Mouse (Mus musculus) spleen, adult 2 months (tissue): ENCODE measurements around the gene Cramp1l. TPM values are rescaled to one million over a fixed set of nuclear protein-coding genes. Genes with fewer than 3 reads are reported as not detected.

Experiments
- DNase-seq, 2 experiments: peaks; one replicate each; pipeline versions ENCODE4 v3.0.0 to v3.0.0-alpha.2; 2012 to 2021; ENCODE audit warnings: low spot score in 2 of 2, low read depth in 1 of 2
- H3K27ac ChIP-seq: fragments of 200-500 bp; 2 replicates; pipeline ENCODE4 v1.5.1; 2012; ENCODE audit warnings: low read length, inconsistent platforms; ENCODE audit not compliant: insufficient read depth
- H3K27me3 ChIP-seq: fragments of 200-500 bp; 2 replicates; pipeline ENCODE4 v1.6.1; 2012; ENCODE audit warnings: mild to moderate bottlenecking, moderate library complexity, low read length, inconsistent platforms; ENCODE audit not compliant: control insufficient read depth, insufficient read depth
- H3K36me3 ChIP-seq: fragments of 200-500 bp; 2 replicates; pipeline ENCODE4 v1.6.1; 2012; ENCODE audit warnings: mild to moderate bottlenecking, low read length, inconsistent platforms; ENCODE audit not compliant: control insufficient read depth, insufficient read depth
- H3K4me1 ChIP-seq: fragments of 200-500 bp; 2 replicates; pipeline ENCODE4 v1.6.1; 2011; ENCODE audit warnings: inconsistent platforms; ENCODE audit not compliant: control insufficient read depth, insufficient read depth, insufficient read length
- H3K4me3 ChIP-seq: fragments of 200-500 bp; 2 replicates; pipeline ENCODE4 v1.5.1; 2011; ENCODE audit warnings: mild to moderate bottlenecking, inconsistent platforms; ENCODE audit not compliant: insufficient read depth, insufficient read length; ENCODE audit errors: extremely low read depth
- CTCF ChIP-seq: fragments of 200-500 bp; IDR thresholded peaks from 2 replicates; pipeline ENCODE4 v1.5.1; 2011; ENCODE audit warnings: mild to moderate bottlenecking, inconsistent platforms; ENCODE audit not compliant: insufficient read depth, insufficient read length, insufficient replicate concordance; ENCODE audit errors: extremely low read depth
- POLR2A ChIP-seq: fragments of 200-500 bp; IDR thresholded peaks from 2 replicates; pipeline ENCODE4 v1.6.1; 2011; ENCODE audit warnings: low read depth, low read length, inconsistent platforms
- WGBS: fragments of 180-500 bp; shearing (Covaris S2); methylation state at CpG from one replicate; pipeline ENCODE4 v1.1.7; 2018; 5-methylcytosine and 5-hydroxymethylcytosine counted together
- polyA plus RNA-seq: library from polyadenylated mRNA; depleted of rRNA; stranded (reverse); fragments of >200 nt; gene quantifications from 2 replicates; pipeline ENCODE4 v1.2.3, GENCODE M21; 2012

Cramp1l gene
- polyA plus RNA-seq, 1 experiment: 12.6 TPM

- H3K27me3 ChIP-seq: no peaks in the 10 kb centered on the region
- peak overlapping the region; percentile 75 for H3K27ac ChIP-seq
- H3K36me3 ChIP-seq: peaks cover 5% of the 10 kb centered on the region
- peaks cover 24% of the 10 kb centered on the region; the same call in 1 of the 2 replicates for H3K4me1 ChIP-seq
- TF ChIP-seq CTCF (no peak), POLR2A (no peak)
- peak overlapping the region; percentile 29; the same call in 1 of the 2 replicates for H3K4me3 ChIP-seq
- 43% methylated on average over 6 of the region's 6 CpGs for whole genome bisulfite sequencing
- DNase-seq: peak; percentile 25 to 48
These were observed 31.6 kb upstream of the Cramp1l start for GRCm38 (mm10) chr17:25047143-25047542.

- peaks cover 2% of the 10 kb centered on the region for H3K36me3 ChIP-seq
- 61% methylated on average over 4 of the region's 4 CpGs for WGBS
- TF ChIP-seq POLR2A (no peak), CTCF (no peak)
These were observed 29.7 kb upstream of the Cramp1l start for GRCm38 (mm10) chr17:25045281-25045680.

GRCm38 (mm10) chr17:25044879-25045278 is 29.3 kb upstream of the Cramp1l start:
- peaks cover 24% of the 10 kb centered on the region; the same call in 1 of the 2 replicates for H3K4me1 ChIP-seq
- no peaks in the 10 kb centered on the region for H3K27me3 ChIP-seq
- H3K4me3 ChIP-seq: peak overlapping the region; percentile 43; the same call in 1 of the 2 replicates
- TF ChIP-seq CTCF (peak; percentile 7; the same call in 1 of the 2 replicates), POLR2A (no peak)
- peak overlapping the region; percentile 75 for H3K27ac ChIP-seq
- WGBS: 15% methylated on average over 7 of the region's 7 CpGs
- DNase-seq: peak; percentile 55 to 76
- no peaks in the 10 kb centered on the region for H3K36me3 ChIP-seq

More at GRCm38 (mm10) chr17:25045281-25045680, 29.7 kb upstream of the Cramp1l start:
- Histone ChIP-seq H3K27me3 (no peaks in the 10 kb centered on the region), H3K4me1 (peaks cover 24% of the 10 kb centered on the region; the same call in 1 of the 2 replicates), H3K4me3 (peak overlapping the region; percentile 7; the same call in 1 of the 2 replicates), H3K27ac (peak overlapping the region; percentile 79)
- peak; percentile 23 to 33 for DNase-seq

- Histone ChIP-seq H3K36me3 (peaks cover 2% of the 10 kb centered on the region; the same call in 1 of the 2 replicates), H3K4me1 (no peaks in the 10 kb centered on the region; the same call in 1 of the 2 replicates), H3K4me3 (no peak overlapping the region), H3K27ac (no peak overlapping the region), H3K27me3 (no peaks in the 10 kb centered on the region)
- peak; percentile 22 to 43 for DNase-seq
- 88% methylated on average over 4 of the region's 4 CpGs for WGBS
- no peak for TF ChIP-seq POLR2A
- TF ChIP-seq CTCF: peak; percentile 61; the same call in 1 of the 2 replicates
These were observed 20.6 kb upstream of the Cramp1l start for GRCm38 (mm10) chr17:25036183-25036582.

- TF ChIP-seq POLR2A (peak; percentile 7; the same call in 1 of the 2 replicates), CTCF (peak; percentile 24; the same call in 1 of the 2 replicates)
- H3K4me3 ChIP-seq: peak overlapping the region; percentile 88
- H3K36me3 ChIP-seq: peaks cover 3% of the 10 kb centered on the region
- under 1% methylated on average over 55 of the region's 55 CpGs for WGBS
- peak overlapping the region; percentile 72 for H3K27ac ChIP-seq
- no peaks in the 10 kb centered on the region for H3K27me3 ChIP-seq
- peaks cover 7% of the 10 kb centered on the region for H3K4me1 ChIP-seq
- peak; percentile 28 to 53 for DNase-seq
These were observed 924 bp upstream of the Cramp1l start for GRCm38 (mm10) chr17:25016292-25017132.

GRCm38 (mm10) chr17:25014841-25015570 is 582 bp downstream of the Cramp1l start:
- H3K27me3 ChIP-seq: no peaks in the 10 kb centered on the region
- WGBS: 1% methylated on average over 39 of the region's 39 CpGs
- peak in 1 of 2 experiments; percentile 22 for DNase-seq
- peak overlapping the region; percentile 75 for H3K4me3 ChIP-seq
- peaks cover 7% of the 10 kb centered on the region for H3K4me1 ChIP-seq
- peaks cover 9% of the 10 kb centered on the region for H3K36me3 ChIP-seq
- peak overlapping the region; percentile 62 for H3K27ac ChIP-seq
- TF ChIP-seq CTCF (no peak), POLR2A (no peak)
